Mouse (Mus musculus) erythroblast, adult 5-6 weeks (primary cell): Measurements from ENCODE around the gene Hypk. TPM values are rescaled to one million over a fixed set of nuclear protein-coding genes. Genes with fewer than 3 reads are reported as not detected.
"Not testable (repeated sequence)": the region's sequence is repeated elsewhere in the genome, so short reads cannot be mapped to it uniquely, and the experiment has no call there.

Source experiments
- ATAC-seq: replicated peaks from 2 replicates; pipeline ENCODE4 v1.8.0; 2016; ENCODE audit warnings: moderate number of reproducible peaks, mild to moderate bottlenecking, moderate TSS enrichment, inconsistent platforms; ENCODE audit not compliant: poor library complexity, low FRiP score, severe bottlenecking
- total RNA-seq, 2 experiments: library from RNA; stranded (forward) in 1 of 2; stranded (reverse) in 1 of 2; fragments of 150-400 nt in 1 of 2; fragments of 200-764, 138-1000 nt in 1 of 2; gene quantifications; 2 replicates each; pipeline versions ENCODE4 v1.2.3 to v1.2.4; 2015 to 2017; ENCODE audit warnings: low replicate concordance in 2 of 2

Gene Hypk
- total RNA-seq, 2 experiments from 2014 or later: 22.3 to 27.7 TPM

DNA sequence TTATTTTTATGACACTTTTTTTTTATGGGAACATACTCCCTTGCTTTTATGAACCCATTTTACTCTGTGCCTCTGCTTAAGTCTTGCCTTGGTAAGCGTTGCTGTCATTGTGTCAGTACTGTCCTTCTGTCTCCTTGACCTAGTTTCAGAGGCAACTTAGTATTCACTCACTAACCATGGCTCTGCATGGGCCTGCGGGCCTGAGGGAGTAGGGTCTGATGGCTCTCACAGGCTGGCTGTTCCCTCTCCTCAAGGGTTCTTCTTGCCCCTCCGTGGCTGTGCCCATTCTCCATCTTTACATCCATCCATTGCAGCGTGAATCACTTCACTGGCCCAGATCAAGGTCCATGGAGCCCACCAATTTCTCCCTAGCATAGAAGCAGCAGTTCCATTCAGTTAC lies 6.6 kb upstream of the Hypk start:
- no peak for ATAC-seq

DNA sequence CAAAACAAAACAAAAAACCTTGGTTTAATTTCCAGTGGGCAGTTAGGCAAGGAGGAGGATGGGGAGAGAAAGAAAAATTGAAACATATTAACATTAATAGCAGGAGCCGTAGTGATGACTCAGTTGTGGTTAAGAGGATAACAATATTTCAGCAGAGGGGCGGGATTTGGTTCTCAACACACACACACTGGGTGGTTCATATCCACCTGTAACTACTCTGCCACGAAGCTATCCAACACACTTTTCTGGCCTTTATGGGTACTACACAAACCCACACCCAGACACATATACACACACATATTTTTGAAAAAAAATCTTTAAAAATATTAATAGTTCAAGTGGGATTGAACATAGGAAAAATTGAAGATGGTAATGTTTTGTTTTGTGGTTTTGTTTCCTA lies 6.1 kb upstream of the Hypk start:
- ATAC-seq: no peak

DNA sequence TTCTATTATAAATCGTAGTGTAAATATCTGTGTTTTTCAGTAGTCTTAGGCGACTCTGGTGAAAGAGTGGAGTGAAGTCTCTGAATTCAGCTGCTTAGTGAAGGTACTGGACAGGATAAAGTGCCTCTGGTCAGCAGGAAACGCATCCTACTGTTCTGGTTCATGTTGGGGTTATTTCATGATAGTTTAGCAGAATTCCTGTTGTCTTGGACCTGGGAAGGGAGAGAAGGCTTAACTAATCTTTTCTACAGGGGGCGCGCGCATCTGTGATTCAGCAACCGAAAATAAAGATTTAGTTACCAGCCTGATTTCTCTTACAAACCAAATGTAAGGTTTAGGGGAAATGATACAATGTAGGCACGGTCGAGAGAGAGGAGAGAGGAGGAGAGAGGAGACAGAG lies 5.0 kb upstream of the Hypk start:
- ATAC-seq: no peak

DNA sequence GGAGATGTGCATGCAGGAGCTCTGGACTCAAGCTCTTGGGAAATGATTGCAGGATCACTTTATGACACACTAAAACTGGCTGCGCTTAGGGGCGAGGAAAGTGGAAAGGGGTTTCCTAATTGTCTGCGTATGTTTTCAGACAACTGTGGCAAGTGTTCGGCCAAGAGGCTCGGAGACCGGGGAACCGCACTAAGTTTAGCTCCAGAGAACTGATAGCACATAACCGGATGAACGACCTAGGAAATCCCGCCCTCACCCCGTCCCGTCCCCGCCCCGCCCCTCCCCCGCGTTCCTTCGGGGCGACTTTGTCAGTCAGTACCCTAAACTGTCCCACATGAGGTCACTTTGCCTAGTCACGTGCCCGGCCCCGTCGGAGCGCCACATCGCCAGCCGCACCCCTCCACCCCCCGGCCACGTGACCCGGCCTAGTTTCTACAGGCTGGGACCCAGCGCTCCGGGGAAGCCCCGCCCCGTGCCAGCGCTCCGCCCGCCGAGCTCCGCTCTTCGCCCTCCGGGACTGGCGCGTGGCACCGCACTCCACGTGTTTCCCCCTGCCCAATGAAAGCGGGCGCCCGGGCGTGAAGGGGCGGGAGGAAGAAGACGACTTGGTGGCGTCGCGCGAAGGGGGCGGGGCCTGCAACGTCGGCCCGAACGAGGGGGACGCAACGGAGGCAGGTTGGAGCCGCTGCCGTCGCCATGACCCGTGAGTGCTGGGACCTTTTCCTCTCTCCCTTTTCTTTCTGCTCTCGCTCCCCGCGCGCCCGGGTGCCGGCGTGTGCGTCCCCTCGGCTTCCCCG lies 4.2 kb upstream of the Hypk start, which contains the start of gene Serf2:
Gene Serf2 (plus strand): TSS at position 457 of the 797 bp plus-strand sequence.
- ATAC-seq: peak; percentile 95

DNA sequence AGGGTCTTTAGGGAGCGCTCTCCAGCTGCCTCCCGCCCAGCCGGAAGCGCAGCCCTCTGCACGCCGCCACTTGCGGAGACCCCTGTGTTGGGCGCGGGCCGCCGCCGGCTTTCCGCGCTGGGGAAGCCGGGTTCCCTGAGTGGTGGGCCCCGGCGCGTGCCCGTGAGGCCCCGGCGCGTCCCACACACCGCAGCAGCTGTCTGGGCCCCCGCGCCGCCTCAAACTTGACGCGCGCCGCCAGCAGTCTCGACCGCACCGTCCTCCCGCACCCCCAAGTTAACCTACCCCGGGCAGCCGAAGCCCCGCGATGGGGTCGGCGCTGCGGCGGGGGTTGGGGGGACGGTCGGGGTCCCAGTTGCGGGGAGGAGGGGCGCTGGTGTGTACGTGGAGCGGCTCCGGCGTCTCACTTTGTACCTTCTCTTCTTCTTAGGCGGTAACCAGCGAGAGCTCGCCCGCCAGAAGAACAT lies 3.5 kb upstream of the Hypk start:
- no peak for ATAC-seq

DNA sequence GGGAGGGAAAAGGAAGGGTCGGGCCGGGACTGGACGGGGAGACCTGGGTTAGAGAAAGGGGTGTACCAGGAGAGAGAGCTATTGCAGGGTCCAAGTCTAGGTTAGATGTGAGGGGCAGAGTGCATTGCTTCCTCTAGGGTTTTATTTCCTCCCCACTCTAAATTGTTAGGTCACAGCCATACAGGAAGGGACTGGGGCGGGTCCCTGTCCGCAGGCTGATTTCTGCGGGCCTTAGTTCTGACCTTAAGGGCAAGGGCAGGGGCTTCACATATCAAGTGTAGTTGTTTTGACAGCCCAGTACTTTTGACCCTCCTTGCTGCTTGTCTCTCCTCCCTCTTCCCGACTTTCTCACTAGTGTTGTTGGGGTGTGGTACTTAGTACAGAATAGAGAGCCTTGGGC lies 3.0 kb upstream of the Hypk start:
- no peak; the same call in 1 of the 2 replicates for ATAC-seq

DNA sequence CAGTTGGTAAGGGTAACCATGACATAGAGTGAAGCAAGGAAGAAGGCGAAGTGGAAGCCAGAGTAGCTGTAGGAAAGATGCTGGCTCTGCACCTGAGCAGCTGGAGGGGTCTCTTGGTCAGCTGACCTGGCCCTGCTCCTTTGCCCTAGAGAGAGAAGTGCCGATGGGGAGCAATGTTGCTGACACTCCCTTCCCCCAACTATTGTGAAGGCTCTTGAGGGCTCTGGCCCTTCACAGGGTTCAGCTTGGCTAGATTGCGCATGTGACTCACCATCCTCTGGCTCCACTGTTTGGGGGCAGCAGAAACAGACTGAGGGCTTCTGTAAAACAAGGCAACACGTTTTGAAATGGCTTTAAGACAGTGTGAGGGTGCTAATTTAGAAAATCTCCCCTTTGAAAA lies 729 bp upstream of the Hypk start:
- ATAC-seq: no peak

DNA sequence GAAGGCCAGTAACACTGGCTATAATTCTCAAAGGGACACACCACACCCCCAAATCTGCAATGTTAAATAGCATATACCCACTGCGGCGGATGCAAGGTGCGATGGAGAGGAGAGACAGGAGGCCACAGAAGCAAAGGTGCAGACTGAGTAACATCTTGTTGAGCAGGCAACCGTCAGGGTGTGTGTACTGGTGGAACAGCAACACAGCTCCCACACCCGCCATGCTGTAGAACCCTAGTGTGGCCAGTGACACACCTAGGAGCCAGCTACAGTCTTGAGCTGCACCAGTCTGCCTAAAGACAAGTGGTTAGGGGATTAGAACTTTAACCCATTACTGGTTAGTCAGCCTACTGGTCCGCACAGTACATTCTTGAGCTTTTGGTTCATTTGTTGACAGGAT lies 827 bp downstream of the Hypk start:
- ATAC-seq: no peak

DNA sequence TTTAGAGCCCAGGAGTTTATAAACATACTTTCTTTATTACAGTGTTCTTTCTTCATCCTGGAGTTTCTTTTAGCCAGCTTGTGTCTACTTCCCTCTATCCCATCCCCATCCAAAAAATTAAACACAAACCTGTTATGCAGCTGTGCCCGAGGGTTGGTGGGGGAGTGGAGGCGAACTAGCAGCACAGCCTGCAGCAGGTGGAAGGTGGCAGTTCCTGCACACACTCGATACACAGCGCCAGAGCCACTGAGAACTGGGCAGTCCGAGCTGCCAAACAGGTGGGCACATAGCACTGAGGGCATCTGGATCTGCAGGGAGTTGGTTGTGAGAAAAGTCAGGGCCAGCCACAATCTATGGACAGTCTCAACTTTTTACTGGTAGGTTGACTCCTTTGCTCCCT lies 2.4 kb downstream of the Hypk start:
- no peak for ATAC-seq

DNA sequence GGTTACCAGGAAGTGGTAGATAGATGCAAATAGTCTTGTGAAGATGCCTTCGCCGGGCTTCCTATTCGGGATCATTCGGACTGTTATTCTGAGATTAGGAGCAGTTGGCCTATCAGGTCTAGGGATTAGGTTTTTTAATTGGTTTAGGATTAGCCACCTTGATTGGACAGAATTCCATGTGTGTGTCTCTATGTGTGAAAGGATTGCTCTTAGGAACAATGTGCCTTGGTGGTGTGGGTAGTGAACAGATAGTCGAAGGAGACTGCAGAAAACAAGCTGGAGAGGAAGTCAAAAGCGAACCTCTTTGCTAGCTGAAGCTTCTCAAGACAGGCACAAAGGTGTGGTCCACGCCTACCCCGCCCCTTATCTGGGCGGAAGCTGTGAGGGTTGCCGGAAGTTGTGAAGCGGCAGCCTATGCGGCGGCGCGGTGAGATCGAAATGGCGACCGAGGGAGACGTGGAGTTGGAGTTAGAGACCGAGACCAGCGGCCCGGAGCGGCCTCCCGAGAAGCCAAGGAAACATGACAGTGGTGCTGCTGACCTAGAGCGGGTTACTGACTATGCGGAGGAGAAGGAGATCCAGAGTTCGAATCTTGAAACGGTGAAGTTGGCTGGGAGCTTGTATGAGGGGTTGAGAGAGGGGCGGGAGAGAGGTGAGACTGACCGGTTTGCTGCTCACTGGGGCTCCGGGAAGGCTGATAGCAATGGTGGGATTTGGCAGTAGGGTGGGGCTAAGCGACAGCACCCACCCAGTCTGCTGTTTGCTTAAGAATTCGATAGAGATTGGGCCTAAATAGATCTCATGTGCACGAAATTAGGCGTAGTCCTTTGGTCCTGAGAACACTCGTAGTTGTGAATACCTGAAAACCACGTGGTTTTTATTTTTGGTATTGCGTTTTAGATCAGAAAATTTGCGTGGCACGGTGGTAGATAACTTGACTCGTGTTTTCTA lies 3.9 kb downstream of the Hypk start, which contains the start of gene Serinc4:
Gene Serinc4 (minus strand): TSS at position 90 of the 951 bp plus-strand sequence.
- peak; percentile 99 for ATAC-seq

DNA sequence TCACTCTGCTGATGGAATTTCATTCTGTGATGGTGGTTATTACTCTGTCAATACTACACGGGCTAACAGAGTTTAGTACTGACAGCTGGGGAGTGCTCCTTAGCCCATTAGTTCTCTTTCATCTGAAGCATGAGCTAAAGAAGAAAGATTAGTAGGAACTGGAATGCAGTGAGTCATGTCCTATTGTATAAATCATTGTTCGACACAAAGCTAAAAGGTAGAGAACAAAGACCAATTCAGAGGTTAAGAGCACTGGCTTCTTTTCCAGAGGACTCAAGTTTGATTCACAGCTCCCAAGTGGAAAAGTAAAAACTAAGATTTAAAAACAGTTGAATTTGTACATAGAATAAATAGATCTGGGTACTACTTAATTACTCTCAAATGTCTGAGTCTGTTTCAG lies 7.0 kb downstream of the Hypk start:
- no peak for ATAC-seq

DNA sequence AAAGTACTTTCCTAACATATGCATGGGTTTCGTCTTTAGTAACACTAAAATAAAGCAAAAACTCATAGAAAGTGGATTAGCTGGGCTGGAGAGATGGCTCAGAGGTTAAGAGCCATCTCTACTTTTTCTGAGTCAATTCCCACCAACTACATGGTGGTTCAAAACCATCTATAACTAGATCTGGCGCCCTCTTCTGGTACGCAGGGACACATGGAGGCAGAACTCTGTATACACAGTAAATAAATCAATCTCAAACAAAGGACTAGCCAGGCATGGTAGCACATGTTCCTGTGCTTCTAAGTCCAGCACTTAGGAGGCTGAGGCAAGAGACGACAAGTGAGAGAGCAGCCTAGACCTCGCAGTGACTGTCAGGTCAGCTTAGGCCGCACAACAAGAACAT lies 15.9 kb downstream of the Hypk start:
- 0 out of 2 replicates have a peak, but pooled peaks have one; percentile 26 for ATAC-seq

DNA sequence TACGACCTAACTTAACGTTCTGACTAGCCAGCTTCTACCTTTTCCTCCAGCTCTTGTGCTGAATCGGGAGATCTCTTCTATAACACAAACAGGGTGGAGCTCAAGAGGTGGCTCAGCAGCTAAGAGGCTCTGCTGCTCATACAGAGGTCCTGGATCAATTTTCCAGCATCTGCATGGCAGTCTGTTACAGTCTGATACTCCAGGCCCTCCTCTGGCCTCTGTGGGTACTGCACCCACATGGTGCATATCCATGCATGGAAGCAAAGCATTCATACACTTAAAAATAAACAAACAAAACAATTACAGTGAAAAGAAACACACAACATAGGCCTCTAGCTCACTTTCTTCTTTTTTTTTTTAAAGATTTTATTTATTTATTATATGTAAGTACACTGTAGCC lies 19.7 kb downstream of the Hypk start:
- not testable (repeated sequence) for ATAC-seq

DNA sequence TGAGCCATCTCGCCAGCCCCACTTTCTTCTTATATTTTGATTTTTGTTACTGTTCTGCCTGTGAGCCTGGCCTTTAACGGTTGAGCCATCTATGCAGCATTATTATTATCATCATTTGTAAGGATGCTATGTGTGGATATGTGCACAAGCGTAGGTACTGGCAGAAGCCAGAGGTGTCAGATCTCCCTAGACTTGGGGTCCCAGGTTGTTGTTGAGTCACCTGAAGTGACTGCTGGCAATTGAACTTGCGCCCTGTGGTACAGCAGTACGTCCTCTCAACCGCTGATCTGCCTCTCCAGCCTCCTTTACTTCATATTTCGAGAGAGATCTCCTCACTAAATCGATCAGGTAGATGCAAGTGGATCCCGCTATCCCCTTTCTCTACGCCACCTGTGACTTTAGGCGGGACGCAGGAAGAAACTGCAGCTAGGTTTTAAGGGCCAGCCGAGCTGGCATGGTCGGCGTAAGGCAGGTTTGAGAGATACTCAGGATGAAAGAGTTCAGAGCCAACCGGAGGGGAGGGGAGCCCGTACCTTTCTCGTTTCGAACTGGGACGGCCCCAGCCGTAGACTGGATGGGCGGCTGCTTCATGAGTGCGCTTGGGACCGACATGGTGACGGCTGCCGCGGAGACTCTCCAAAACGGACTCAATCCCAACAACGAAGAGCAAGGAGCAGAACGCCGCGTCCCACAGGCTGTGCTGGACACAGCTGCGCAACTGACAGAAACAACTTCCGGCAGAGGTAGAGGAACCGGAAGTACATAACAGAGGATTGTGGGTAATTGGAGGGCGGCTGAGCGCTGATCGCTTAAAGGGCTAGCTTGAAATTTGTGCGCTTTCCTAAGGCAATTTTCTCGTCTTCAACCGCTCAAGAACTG lies 20.4 kb downstream of the Hypk start, which contains the start of gene Mfap1b:
Gene Mfap1b (minus strand): TSS at position 767 of the 879 bp plus-strand sequence.
- peak; percentile 98 for ATAC-seq

DNA sequence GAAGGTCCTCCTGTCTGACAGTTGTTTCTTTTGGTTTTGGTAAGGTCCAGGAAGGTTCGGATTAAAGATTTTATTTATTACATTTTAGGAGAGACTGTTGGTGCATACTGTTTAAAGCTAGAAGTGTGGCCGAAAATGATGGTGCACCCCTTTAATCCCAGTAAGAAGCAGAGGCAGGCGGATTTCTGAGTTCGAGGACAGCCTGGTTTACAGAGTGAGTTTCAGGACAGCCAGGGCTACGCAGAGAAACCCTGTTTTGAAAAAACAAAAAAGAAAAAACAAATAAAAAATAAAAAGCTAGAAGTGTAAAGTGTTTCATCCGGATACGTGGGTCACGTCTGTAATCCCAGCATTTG lies 21.1 kb downstream of the Hypk start:
- peak; percentile 60 for ATAC-seq

DNA sequence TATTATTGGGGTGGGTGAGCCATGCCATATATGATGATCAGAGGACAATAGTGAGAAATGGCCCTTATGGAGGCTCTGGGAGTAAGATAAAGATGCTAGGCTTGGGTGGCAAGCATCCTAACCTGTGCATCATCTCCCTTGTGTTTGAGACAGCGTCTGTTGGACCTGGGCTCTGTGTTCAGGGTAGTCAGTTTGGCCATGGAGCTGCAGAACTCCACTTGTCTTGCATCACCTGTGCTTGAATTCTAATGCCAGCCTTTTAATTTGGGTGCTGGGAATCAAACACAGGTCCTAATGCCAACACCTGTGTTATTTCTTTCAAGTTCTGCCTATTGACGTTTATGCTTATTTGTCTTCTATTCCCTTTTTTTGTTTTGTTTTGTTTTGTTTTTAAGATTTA lies 22.2 kb downstream of the Hypk start:
- not testable (repeated sequence) for ATAC-seq

DNA sequence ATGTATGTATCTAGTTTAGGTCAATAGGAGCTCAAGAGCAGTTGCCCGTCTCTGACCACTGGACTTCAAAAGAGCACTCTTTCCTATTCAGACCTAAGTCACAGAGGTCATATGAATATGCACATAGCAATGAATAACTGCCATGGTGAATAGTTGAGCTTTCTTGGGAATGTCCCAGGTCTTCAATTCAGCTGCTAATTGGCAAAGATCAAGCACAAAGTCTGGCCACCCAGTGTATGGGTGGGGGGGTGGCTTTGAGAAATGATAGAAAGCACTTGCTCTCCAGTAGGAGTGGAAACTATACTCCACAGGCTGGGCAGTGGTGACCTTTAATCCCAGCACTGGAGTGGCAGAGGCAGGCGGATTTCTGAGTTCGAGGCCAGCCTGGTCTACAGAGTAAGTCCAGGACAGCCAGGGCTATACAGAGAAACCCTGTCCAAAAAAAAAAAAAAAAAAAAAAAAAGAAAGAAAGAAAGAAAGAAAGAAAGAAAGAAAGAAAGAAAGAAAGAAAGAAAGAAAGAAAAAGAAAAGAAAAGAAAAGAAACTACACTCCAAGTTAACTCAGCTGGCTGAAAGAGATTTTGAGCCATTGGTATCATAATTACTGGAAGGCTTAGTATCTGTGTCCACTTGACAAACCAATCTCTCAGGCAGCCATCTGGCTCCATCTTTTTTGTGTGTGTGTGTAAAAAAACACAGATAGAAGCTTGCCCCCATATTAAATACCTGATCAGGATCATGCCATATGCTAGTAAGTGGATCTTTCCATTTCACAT lies 24.6 kb downstream of the Hypk start:
- no peak for ATAC-seq

DNA sequence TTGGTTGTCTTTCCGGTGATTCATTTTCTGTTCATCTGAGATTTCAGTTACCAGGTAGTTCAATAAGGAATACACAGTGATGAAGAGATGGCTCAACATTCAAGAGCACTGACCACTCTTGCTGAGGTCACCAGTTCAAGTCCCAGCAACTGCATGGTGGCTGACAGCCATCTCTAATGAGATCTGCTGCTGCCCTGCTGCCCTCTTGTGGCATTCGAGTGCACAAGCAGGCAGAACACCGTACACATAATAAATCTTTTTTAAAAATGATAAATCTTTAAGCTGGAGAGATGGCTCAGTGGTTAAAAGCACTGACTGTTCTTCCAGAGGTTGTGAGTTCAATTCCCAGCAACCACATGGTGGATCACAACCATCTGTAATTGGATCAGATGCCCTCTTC lies 27.4 kb downstream of the Hypk start:
- peak; percentile 77 for ATAC-seq

DNA sequence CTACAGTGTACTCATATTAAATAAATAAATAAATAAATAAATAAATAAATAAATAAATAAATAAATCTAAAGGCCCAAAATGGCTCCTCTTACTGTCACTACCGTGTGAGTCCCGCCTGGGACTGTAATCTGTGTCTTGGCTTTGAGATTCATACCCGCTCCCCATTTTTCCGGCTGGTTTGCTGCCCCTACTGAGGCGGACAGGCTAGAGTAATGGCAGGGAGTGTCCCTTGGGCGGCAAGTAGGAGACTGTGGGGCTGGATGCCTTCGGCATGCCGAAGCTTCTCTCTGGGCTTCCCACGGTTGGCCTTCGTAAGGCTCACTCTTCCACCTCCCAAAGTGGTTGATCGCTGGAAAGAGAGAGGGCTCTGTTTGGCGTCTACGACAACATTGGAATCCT lies 27.8 kb downstream of the Hypk start:
- ATAC-seq: peak; percentile 70
